Mouse (Mus musculus) olfactory bulb, adult 2 months (tissue): ENCODE measurements at regions not wholly inside any gene's neighbourhood (a gene's known extent, or its start where the extent isn't known, plus 50 kb on each side); places are given as distances from the start of the nearest gene placed in this dataset.

Experiments
- CTCF ChIP-seq: fragments of 200-500 bp; IDR thresholded peaks from 2 replicates; pipeline ENCODE4 v1.5.1; 2012; ENCODE audit warnings: low read depth, mild to moderate bottlenecking, low read length, moderate library complexity; ENCODE audit not compliant: insufficient read depth
- POLR2A ChIP-seq: fragments of 200-500 bp; IDR thresholded peaks from 2 replicates; pipeline ENCODE4 v1.6.1; 2012; ENCODE audit warnings: mild to moderate bottlenecking, low read depth, low read length, moderate library complexity; ENCODE audit not compliant: insufficient read depth

GRCm38 (mm10) chr13:35173522-35173921 is 146.6 kb upstream of the Eci2 start:
- no peak for TF ChIP-seq POLR2A
- no peak for TF ChIP-seq CTCF
